Comparison of ENCODE assay signal across 15 mouse cellular contexts in genomic region chr12:82998682-82999332, GRCm38 (mm10).
DNase-seq lines count a peak whose midpoint lies in the region; ATAC-seq and TF ChIP-seq lines count a peak whose summit lies in the region.
"Had no signal": no experiment of that assay in that cellular context is flagged by ENCODE, and none has a peak within 500 bp of the region (broad histone marks: within the 10 kb centered on the region; RNA-seq: fewer than 3 reads in every experiment).

No protein-coding gene starts in this region.

- no peak overlapping the region for H3K9ac ChIP-seq in midbrain, embryonic 11.5 days (ENCODE audit: low read length)
- H3K9ac ChIP-seq: embryonic facial prominence, embryonic 13.5 days had no signal

- no peak overlapping the region for H3K27ac ChIP-seq in midbrain, embryonic 11.5 days (ENCODE audit: low read depth, low read length)
- H3K27ac ChIP-seq in midbrain, embryonic 10.5 days (replicated peaks): no peak overlapping the region
- H3K27ac ChIP-seq in thymus, adult 2 months (ENCODE audit: control insufficient read depth, insufficient read depth, low read length): no peak overlapping the region
- H3K27ac ChIP-seq: embryonic facial prominence, embryonic 13.5 days had no signal

- peaks cover 5% of the 10 kb centered on the region; the same call in 1 of the 2 replicates for H3K4me1 ChIP-seq in midbrain, embryonic 11.5 days (ENCODE audit: control insufficient read depth, insufficient read depth, low read length)
- peaks cover 17% of the 10 kb centered on the region for H3K4me1 ChIP-seq in midbrain, embryonic 10.5 days
- no peaks in the 10 kb centered on the region for H3K4me1 ChIP-seq in thymus, adult 2 months (replicated peaks; ENCODE audit: control insufficient read depth, insufficient read depth, low read length)
- H3K4me1 ChIP-seq: embryonic facial prominence, embryonic 13.5 days had no signal

- no peak overlapping the region for H3K4me3 ChIP-seq in midbrain, embryonic 11.5 days (ENCODE audit: low read depth, low read length)
- no peak overlapping the region for H3K4me3 ChIP-seq in midbrain, embryonic 10.5 days
- H3K4me3 ChIP-seq in thymus, adult 2 months (ENCODE audit: control insufficient read depth, insufficient read depth, low read length): no peak overlapping the region
- H3K4me3 ChIP-seq: embryonic facial prominence, embryonic 13.5 days had no signal

- TF ChIP-seq CTCF in thymus, adult 2 months (IDR thresholded peaks at IDR 0.05; ENCODE audit: borderline replicate concordance, control insufficient read depth, extremely low read depth, insufficient read depth, low read length, poor library complexity): no peak

- no peaks in the 10 kb centered on the region for H3K9me3 ChIP-seq in midbrain, embryonic 11.5 days (ENCODE audit: control insufficient read depth, low read length)
- H3K9me3 ChIP-seq in midbrain, embryonic 10.5 days (replicated peaks): no peaks in the 10 kb centered on the region
- H3K9me3 ChIP-seq: embryonic facial prominence, embryonic 13.5 days had no signal

- H3K36me3 ChIP-seq in midbrain, embryonic 11.5 days (ENCODE audit: control insufficient read depth, insufficient read depth, low read length): no peaks in the 10 kb centered on the region
- no peaks in the 10 kb centered on the region for H3K36me3 ChIP-seq in midbrain, embryonic 10.5 days
- no peaks in the 10 kb centered on the region for H3K36me3 ChIP-seq in thymus, adult 2 months (ENCODE audit: control insufficient read depth, insufficient read depth, low read length)
- H3K36me3 ChIP-seq: embryonic facial prominence, embryonic 13.5 days had no signal

- intact Hi-C loops in heart, postnatal 14 days (cut with DNase I): no loop called here

- TF ChIP-seq POLR2A in thymus, adult 2 months (IDR thresholded peaks at IDR 0.05; ENCODE audit: control insufficient read depth, extremely low read depth, insufficient read depth, low read length, poor library complexity): no peak

- peak; percentile 15 to 25 for DNase-seq in frontal cortex, postnatal 36 days (ENCODE audit: low spot score in 2 of 2)
- DNase-seq in frontal cortex, postnatal 25 days (ENCODE audit: low spot score in 2 of 2): no peak
- DNase-seq in midbrain, embryonic 11.5 days (ENCODE audit: low spot score, missing footprints): peak; percentile 37
- no peak for DNase-seq in midbrain, embryonic 10.5 days (ENCODE audit: low spot score)
- peak; percentile 35 to 39 for DNase-seq in adrenal gland, postnatal 36 days
- peak; percentile 38 to 54 for DNase-seq in heart, postnatal 14 days
- no peak for DNase-seq in thymus, postnatal 36 days
- no peak for DNase-seq in thymus, adult 2 months
- DNase-seq: cerebellum, adult 9-10 months; lung, adult 2 months; midbrain, embryonic 14.5 days; thymus, postnatal 25 days had no signal

- no peak for ATAC-seq in midbrain, embryonic 11.5 days (ENCODE audit: low FRiP score)
- ATAC-seq: intestine, postnatal 0 days; Patski had no signal

- no peak overlapping the region for H3K4me2 ChIP-seq in midbrain, embryonic 11.5 days
- H3K4me2 ChIP-seq: embryonic facial prominence, embryonic 13.5 days had no signal

- H3K27me3 ChIP-seq in midbrain, embryonic 11.5 days (ENCODE audit: control insufficient read depth, insufficient read depth, low read length): no peaks in the 10 kb centered on the region
- no peaks in the 10 kb centered on the region for H3K27me3 ChIP-seq in midbrain, embryonic 10.5 days (ENCODE audit: low read depth, poor library complexity, severe bottlenecking)
- no peaks in the 10 kb centered on the region for H3K27me3 ChIP-seq in thymus, adult 2 months (ENCODE audit: control insufficient read depth, insufficient read depth, low read length)
- H3K27me3 ChIP-seq: embryonic facial prominence, embryonic 13.5 days; Patski had no signal

- 93% methylated on average over 10 of the region's 10 CpGs for WGBS in midbrain, embryonic 11.5 days
- 92% methylated on average over 10 of the region's 10 CpGs for WGBS in midbrain, embryonic 10.5 days
- 95% methylated on average over 10 of the region's 10 CpGs for WGBS in thymus, adult 2 months

Comparison
In these comparisons a context has a peak if more than half of its experiments do, and no peak if none do; other contexts are left out.
1. DNase-seq: peak in frontal cortex, postnatal 36 days (2 of 2), midbrain, embryonic 11.5 days (single experiment), adrenal gland, postnatal 36 days (2 of 2) and heart, postnatal 14 days (2 of 2); none in frontal cortex, postnatal 25 days (0 of 2), midbrain, embryonic 10.5 days (single experiment), thymus, postnatal 36 days (0 of 2) and thymus, adult 2 months (single experiment).